Mouse (Mus musculus): ENCODE measurements around the gene Slc10a1. TPM values are rescaled to one million over a fixed set of nuclear protein-coding genes. Genes with fewer than 3 reads are reported as not detected.

Slc10a1 gene
- polyA plus RNA-seq, 1 experiment from 2014 or later, result 0.94 TPM

DNA sequence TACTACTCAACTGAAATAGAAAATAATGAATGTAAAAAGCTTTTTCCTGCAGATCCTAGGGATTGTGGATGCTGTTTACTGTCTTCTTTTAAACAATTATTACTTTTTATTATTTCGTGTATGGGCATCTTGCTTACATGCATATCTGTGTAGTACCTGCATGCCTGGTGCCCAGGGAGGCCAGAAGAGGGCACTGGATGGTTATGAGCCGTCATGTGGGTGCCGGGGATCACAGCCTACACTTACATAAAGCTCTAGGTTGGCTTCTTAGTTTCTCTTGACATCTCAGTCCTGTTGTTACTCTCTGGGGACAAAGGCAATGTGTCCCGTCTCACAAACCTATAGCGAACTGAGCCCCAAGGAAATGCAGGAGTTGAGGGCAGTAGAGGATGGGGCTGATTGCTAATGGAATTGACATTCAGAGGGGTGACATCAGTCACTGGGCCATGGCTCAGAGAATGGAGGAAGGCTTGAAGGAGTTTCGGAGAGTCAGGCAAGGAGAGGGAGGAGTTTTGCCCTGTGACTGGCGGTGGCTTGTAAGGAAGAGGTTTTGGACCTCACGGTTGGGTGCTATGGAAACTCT, 24.1 kb upstream of the Slc10a1 start:
- Histone ChIP-seq H3K9ac (no peak overlapping the region), H3K27me3 (no peaks in the 10 kb centered on the region), H3K36me3 (no peaks in the 10 kb centered on the region), H3K4me3 (no peak overlapping the region), H3K4me1 (0 out of 2 replicates have a peak, but pooled peaks cover 2% of the 10 kb centered on the region), H3K27ac (no peak overlapping the region), H3K4me2 (no peak overlapping the region), H3K9me3 (no peaks in the 10 kb centered on the region)
- ATAC-seq (ENCODE audit: insufficient number of reproducible peaks, insufficient read depth, low FRiP score, low TSS enrichment, low read depth), result no peak
- WGBS, result 83% methylated on average over 8 of the region's 8 CpGs

DNA sequence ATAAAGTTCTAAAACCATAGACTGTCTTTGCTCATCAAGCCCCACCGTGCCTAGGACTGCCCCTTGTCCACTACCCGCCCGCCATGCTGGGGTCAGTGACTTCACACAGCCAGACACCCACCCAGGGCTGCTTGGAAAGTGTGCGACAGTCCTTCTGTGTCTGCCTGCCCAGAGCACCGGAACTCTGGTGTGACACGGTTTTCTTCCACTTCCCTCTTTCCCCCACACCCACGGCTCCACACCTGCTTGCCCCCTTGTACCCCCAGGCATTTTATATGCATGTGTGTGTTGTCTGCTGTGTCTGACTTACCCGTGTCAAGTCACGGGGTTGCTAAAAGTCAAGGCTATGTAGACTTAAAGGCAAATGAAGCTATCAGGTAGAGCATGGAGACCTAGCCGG, 23.3 kb upstream of the Slc10a1 start:
- H3K9ac ChIP-seq, result no peak overlapping the region
- no peaks in the 10 kb centered on the region for H3K4me1 ChIP-seq
- H3K4me3 ChIP-seq, result no peak overlapping the region
- WGBS, result 79% methylated on average over 10 of the region's 10 CpGs
- no peaks in the 10 kb centered on the region for H3K36me3 ChIP-seq
- no peak overlapping the region for H3K4me2 ChIP-seq
- no peak for ATAC-seq (ENCODE audit: insufficient number of reproducible peaks, insufficient read depth, low FRiP score, low TSS enrichment, low read depth)
- H3K27me3 ChIP-seq, result no peaks in the 10 kb centered on the region
- no peaks in the 10 kb centered on the region for H3K9me3 ChIP-seq
- no peak overlapping the region for H3K27ac ChIP-seq

- ATAC-seq (ENCODE audit: insufficient number of reproducible peaks, insufficient read depth, low FRiP score, low TSS enrichment, low read depth), result peak; percentile 26; the same call in 1 of the 2 replicates
- WGBS, result 75% methylated on average over 13 of the region's 13 CpGs
- no peak overlapping the region for H3K9ac ChIP-seq
- no peak overlapping the region for H3K4me3 ChIP-seq
- H3K27me3 ChIP-seq, result no peaks in the 10 kb centered on the region
- no peaks in the 10 kb centered on the region for H3K9me3 ChIP-seq
- no peak overlapping the region for H3K27ac ChIP-seq
- H3K4me1 ChIP-seq, result no peaks in the 10 kb centered on the region
- H3K4me2 ChIP-seq, result no peak overlapping the region
- H3K36me3 ChIP-seq, result no peaks in the 10 kb centered on the region
These were observed 22.5 kb upstream of the Slc10a1 start for GRCm38 (mm10) chr12:80990901-80991445.

- Histone ChIP-seq H3K36me3 (no peaks in the 10 kb centered on the region), H3K4me2 (no peak overlapping the region), H3K4me1 (no peaks in the 10 kb centered on the region), H3K9ac (no peak overlapping the region), H3K9me3 (no peaks in the 10 kb centered on the region), H3K4me3 (no peak overlapping the region), H3K27me3 (no peaks in the 10 kb centered on the region; the same call in 1 of the 2 replicates), H3K27ac (no peak overlapping the region)
- WGBS, result 82% methylated on average over 3 of the region's 3 CpGs
- no peak for ATAC-seq (ENCODE audit: insufficient number of reproducible peaks, insufficient read depth, low FRiP score, low TSS enrichment, low read depth)
These were observed 19.8 kb upstream of the Slc10a1 start for GRCm38 (mm10) chr12:80988286-80988685.

GRCm38 (mm10) chr12:80986628-80987027, 18.1 kb upstream of the Slc10a1 start:
- Histone ChIP-seq H3K4me2 (no peak overlapping the region), H3K27ac (no peak overlapping the region), H3K4me1 (no peaks in the 10 kb centered on the region), H3K27me3 (no peaks in the 10 kb centered on the region; the same call in 1 of the 2 replicates), H3K9ac (no peak overlapping the region), H3K9me3 (no peaks in the 10 kb centered on the region), H3K36me3 (no peaks in the 10 kb centered on the region), H3K4me3 (no peak overlapping the region)
- WGBS, result 80% methylated on average over 4 of the region's 4 CpGs
- ATAC-seq (ENCODE audit: insufficient number of reproducible peaks, insufficient read depth, low FRiP score, low TSS enrichment, low read depth), result no peak

DNA sequence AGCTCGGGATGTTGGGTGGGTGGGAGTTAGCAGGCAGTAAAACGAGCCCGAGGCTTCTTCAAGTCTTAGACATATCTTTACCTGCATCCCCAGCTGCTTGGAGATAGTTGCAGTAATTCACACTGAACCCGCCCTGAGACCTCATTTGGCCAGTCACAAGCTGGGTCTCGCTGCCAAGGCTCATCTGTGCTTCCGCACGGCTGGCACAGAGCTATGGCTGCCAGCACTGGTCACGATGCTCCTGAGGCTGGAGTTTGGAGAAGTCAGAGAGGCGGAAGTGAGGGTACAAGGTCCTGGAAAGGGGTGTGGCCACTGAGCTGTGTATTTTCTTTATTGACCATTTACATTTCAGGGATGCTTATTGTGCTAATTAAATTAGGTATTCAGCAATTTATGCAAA, 15.2 kb upstream of the Slc10a1 start:
- Histone ChIP-seq H3K27me3 (no peaks in the 10 kb centered on the region; the same call in 1 of the 2 replicates), H3K9me3 (no peaks in the 10 kb centered on the region), H3K4me2 (no peak overlapping the region), H3K36me3 (no peaks in the 10 kb centered on the region), H3K4me1 (no peaks in the 10 kb centered on the region), H3K9ac (no peak overlapping the region), H3K4me3 (no peak overlapping the region), H3K27ac (no peak overlapping the region)
- WGBS, result 76% methylated on average over 9 of the region's 9 CpGs
- ATAC-seq (ENCODE audit: insufficient number of reproducible peaks, insufficient read depth, low FRiP score, low TSS enrichment, low read depth), result no peak; the same call in 1 of the 2 replicates

- no peaks in the 10 kb centered on the region for H3K9me3 ChIP-seq
- H3K36me3 ChIP-seq, result no peaks in the 10 kb centered on the region
- H3K27me3 ChIP-seq, result no peaks in the 10 kb centered on the region; the same call in 1 of the 2 replicates
- H3K9ac ChIP-seq, result no peak overlapping the region
- no peaks in the 10 kb centered on the region for H3K4me1 ChIP-seq
- H3K4me2 ChIP-seq, result no peak overlapping the region
- ATAC-seq (ENCODE audit: insufficient number of reproducible peaks, insufficient read depth, low FRiP score, low TSS enrichment, low read depth), result no peak
- no peak overlapping the region for H3K4me3 ChIP-seq
- no peak overlapping the region for H3K27ac ChIP-seq
- 1% methylated on average over 7 of the region's 7 CpGs for WGBS
These were observed 13.8 kb upstream of the Slc10a1 start for GRCm38 (mm10) chr12:80982326-80982725.

- H3K4me2 ChIP-seq, result no peak overlapping the region
- no peaks in the 10 kb centered on the region for H3K36me3 ChIP-seq
- no peaks in the 10 kb centered on the region for H3K9me3 ChIP-seq
- H3K27ac ChIP-seq, result no peak overlapping the region
- no peak overlapping the region for H3K9ac ChIP-seq
- WGBS, result 89% methylated on average over 11 of the region's 11 CpGs
- no peak for ATAC-seq (ENCODE audit: insufficient number of reproducible peaks, insufficient read depth, low FRiP score, low TSS enrichment, low read depth)
- H3K27me3 ChIP-seq, result no peaks in the 10 kb centered on the region
- H3K4me1 ChIP-seq, result no peaks in the 10 kb centered on the region
- H3K4me3 ChIP-seq, result no peak overlapping the region
These were observed 7.6 kb upstream of the Slc10a1 start for GRCm38 (mm10) chr12:80975939-80976671.

DNA sequence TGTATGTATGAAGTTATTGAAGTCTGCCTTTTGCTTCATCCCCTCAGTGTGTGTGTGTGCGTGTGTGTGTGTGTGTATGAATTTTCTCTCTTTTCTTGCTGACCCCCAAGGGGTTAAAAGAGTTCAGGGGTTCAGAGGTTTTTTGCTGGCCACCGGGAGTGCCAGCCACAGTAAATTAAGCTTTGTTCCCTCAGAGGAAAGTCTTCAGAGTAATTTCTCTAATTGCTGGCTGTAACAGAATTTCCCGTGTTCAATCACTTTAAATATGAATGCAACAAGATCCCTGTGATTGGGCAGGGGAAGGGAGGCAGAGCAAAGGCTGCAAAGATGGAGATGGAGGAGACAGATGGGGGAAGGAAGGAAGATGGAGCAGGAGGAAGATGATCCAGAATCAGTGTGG, 3.3 kb upstream of the Slc10a1 start:
- Histone ChIP-seq H3K4me1 (no peaks in the 10 kb centered on the region), H3K27ac (no peak overlapping the region), H3K9me3 (no peaks in the 10 kb centered on the region), H3K4me2 (no peak overlapping the region), H3K9ac (no peak overlapping the region), H3K27me3 (no peaks in the 10 kb centered on the region), H3K36me3 (no peaks in the 10 kb centered on the region), H3K4me3 (no peak overlapping the region)
- 17% methylated on average over 3 of the region's 3 CpGs for WGBS
- ATAC-seq (ENCODE audit: insufficient number of reproducible peaks, insufficient read depth, low FRiP score, low TSS enrichment, low read depth), result no peak

DNA sequence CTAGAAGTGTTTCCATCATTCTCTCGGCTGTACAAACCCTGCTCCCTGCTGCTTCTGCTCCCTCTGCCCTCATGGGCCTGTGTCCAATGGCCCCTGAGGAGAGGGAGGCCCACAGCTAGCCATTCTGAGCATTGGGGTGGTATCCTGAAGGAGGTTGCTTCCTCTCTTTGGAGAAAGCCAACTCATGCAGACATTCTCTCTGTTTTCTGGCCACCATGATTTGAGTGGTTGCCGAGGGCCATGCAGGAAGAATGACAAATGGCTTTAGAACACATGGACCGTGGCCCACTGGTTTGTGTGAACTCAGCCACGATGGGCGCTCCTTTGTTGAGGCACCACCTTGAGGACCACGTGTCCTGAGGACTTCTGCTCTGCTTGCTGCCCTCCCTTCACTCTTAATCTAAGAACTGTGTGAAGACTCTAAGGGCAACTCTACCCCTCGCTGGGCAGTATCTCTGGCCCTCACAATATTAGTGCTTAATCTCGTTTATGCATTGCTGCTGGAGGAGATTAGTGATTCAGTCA, 1.7 kb upstream of the Slc10a1 start:
- no peaks in the 10 kb centered on the region for H3K4me1 ChIP-seq
- H3K36me3 ChIP-seq, result no peaks in the 10 kb centered on the region
- 84% methylated on average over 8 of the region's 8 CpGs for WGBS
- H3K9me3 ChIP-seq, result no peaks in the 10 kb centered on the region
- H3K4me2 ChIP-seq, result no peak overlapping the region
- H3K27me3 ChIP-seq, result no peaks in the 10 kb centered on the region
- no peak for ATAC-seq (ENCODE audit: insufficient number of reproducible peaks, insufficient read depth, low FRiP score, low TSS enrichment, low read depth)
- no peak overlapping the region for H3K9ac ChIP-seq
- no peak overlapping the region for H3K27ac ChIP-seq
- H3K4me3 ChIP-seq, result no peak overlapping the region

GRCm38 (mm10) chr12:80967918-80968317, 587 bp downstream of the Slc10a1 start:
- Histone ChIP-seq H3K4me3 (no peak overlapping the region), H3K9ac (no peak overlapping the region), H3K27ac (no peak overlapping the region), H3K36me3 (no peaks in the 10 kb centered on the region), H3K27me3 (no peaks in the 10 kb centered on the region), H3K4me1 (no peaks in the 10 kb centered on the region), H3K9me3 (no peaks in the 10 kb centered on the region), H3K4me2 (no peak overlapping the region)
- 85% methylated on average over 9 of the region's 9 CpGs for WGBS
- ATAC-seq (ENCODE audit: insufficient number of reproducible peaks, insufficient read depth, low FRiP score, low TSS enrichment, low read depth), result no peak

Measured in embryonic facial prominence, embryonic 13.5 days (tissue).